Mouse (Mus musculus) cerebellum, postnatal 14 days (tissue): ENCODE measurements around the gene Fam205a3.
"Not testable (repeated sequence)": the region's sequence is repeated elsewhere in the genome, so short reads cannot be mapped to it uniquely, and the experiment has no call there.

Experiments
- DNase-seq, 2 experiments: peaks; one replicate each; pipeline ENCODE4 v3.0.0; 2021; ENCODE audit warnings: mixed read lengths in 2 of 2

Fam205a3 gene

DNA sequence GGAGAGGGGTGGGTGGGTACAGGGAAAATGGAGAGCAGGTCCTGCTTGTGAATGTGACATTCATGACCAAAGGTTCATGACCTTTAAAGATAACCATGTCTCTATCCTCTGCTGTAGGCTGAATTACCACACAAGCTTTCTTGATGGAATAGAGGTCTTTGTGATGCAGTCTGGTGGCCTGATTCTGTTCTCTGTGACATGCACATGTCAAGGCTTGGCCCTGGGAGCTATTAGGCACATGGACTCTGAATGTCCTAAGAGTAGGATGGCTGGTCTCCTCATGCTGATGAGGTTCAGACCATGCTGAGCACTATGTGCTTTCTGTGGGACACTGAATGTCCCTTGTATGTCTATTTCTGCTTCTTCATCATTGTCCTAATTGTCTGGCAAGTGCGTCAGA, at the start of gene Fam205a3:
TSS of gene Fam205a3 (plus strand) at position 301 of the 400 bp plus-strand sequence.
- not testable (repeated sequence) for DNase-seq

DNA sequence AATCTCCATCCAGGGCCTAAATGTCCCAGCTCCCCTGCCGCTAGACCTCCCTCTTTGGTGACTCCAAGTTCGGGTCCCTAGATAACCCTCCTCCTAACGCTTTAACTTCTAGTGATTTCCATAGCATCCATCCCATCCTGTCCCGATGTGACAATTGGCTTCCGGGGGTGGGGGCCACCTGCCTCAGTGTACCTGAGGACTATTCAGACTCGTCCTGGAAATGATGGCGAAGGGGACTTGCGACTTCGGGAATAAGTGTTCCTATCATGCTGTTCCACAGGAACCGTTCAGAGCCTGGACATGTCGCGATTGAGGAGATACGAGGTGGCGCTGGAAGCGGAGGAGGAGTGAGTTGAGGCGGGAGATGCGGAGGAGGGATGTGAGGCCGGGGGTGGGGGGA, 24.2 kb upstream of the Fam205a3 start, which contains the start of gene Gm21953:
TSS of gene Gm21953 (plus strand) at position 301 of the 400 bp plus-strand sequence.
- DNase-seq: not testable (repeated sequence)
